Mouse (Mus musculus) embryonic facial prominence, embryonic 12.5 days (tissue): ENCODE data around the gene Erbb4. TPM values are rescaled to one million over a fixed set of nuclear protein-coding genes. Genes with fewer than 3 reads are reported as not detected.

Experiments
- ATAC-seq: fragments of 200-750 bp; cut with Nextera tagmentation; 2 replicates; pipeline ENCODE4 v1.8.0; 2017; ENCODE audit not compliant: insufficient number of reproducible peaks, insufficient read depth, low FRiP score, low TSS enrichment
- H3K27ac ChIP-seq: fragments of 300-500 bp; sonication (generic); 2 replicates; pipeline ENCODE4 v1.5.1; 2016; ENCODE audit warnings: mild to moderate bottlenecking
- H3K27me3 ChIP-seq: fragments of 300-500 bp; sonication (generic); 2 replicates; pipeline ENCODE4 v1.6.1; 2016; ENCODE audit warnings: mild to moderate bottlenecking, moderate library complexity
- H3K36me3 ChIP-seq: fragments of 300-500 bp; sonication (generic); 2 replicates; pipeline ENCODE4 v1.6.1; 2016; ENCODE audit warnings: mild to moderate bottlenecking
- H3K4me1 ChIP-seq: fragments of 300-500 bp; sonication (generic); 2 replicates; pipeline ENCODE4 v1.6.1; 2016
- H3K4me2 ChIP-seq: fragments of 300-500 bp; sonication (generic); replicated peaks from 2 replicates; pipeline ENCODE4 v1.6.1; 2016; ENCODE audit warnings: mild to moderate bottlenecking, moderate library complexity
- H3K4me3 ChIP-seq: fragments of 300-500 bp; sonication (generic); 2 replicates; pipeline ENCODE4 v1.5.1; 2016; ENCODE audit warnings: mild to moderate bottlenecking
- H3K9ac ChIP-seq: fragments of 300-500 bp; sonication (generic); 2 replicates; pipeline ENCODE4 v1.6.1; 2016; ENCODE audit warnings: mild to moderate bottlenecking, moderate library complexity
- H3K9me3 ChIP-seq: fragments of 300-500 bp; sonication (generic); 2 replicates; pipeline ENCODE4 v1.6.1; 2016; ENCODE audit warnings: mild to moderate bottlenecking, moderate library complexity
- WGBS: fragments of 180-500 bp; shearing (Covaris S2); methylation state at CpG from one replicate; pipeline ENCODE4 v1.1.7; 2016; 5-methylcytosine and 5-hydroxymethylcytosine counted together
- polyA plus RNA-seq: library from polyadenylated mRNA; unstranded; fragments of >200 nt; fragmentation: Nextera tagmentation; extraction: Ambion mirVana; gene quantifications from 2 replicates; pipeline ENCODE4 v1.2.1, GENCODE M21; 2016

Erbb4 gene
- polyA plus RNA-seq, 1 experiment from 2014 or later = 1.3 TPM

DNA sequence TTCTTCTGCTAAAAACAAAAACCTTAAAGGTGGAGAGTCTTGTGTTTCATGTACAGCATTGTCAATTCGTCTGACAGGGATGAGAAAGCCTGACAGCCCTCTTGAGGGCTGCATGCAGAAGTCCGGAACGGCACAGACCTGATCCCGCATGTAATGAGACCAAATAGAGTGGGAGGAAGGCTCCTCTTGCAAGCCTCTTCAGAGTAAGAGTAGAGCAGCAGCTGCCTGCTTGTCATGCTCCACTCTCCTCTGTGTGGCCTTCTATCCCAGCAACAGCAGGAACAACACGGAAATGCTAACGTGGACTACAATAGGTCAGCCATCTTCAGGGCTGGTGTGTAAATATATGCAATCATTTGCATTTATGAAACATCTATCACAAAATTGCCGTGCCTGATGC lies 987.5 kb downstream of the Erbb4 start:
- H3K36me3 ChIP-seq = no peaks in the 10 kb centered on the region
- ATAC-seq = no peak
- H3K4me1 ChIP-seq = no peaks in the 10 kb centered on the region
- H3K4me2 ChIP-seq = no peak overlapping the region
- H3K27me3 ChIP-seq = no peaks in the 10 kb centered on the region
- 77% methylated on average over 7 of the region's 7 CpGs for WGBS
- H3K9me3 ChIP-seq = no peaks in the 10 kb centered on the region
- no peak overlapping the region for H3K27ac ChIP-seq
- H3K9ac ChIP-seq = no peak overlapping the region
- H3K4me3 ChIP-seq = no peak overlapping the region

DNA sequence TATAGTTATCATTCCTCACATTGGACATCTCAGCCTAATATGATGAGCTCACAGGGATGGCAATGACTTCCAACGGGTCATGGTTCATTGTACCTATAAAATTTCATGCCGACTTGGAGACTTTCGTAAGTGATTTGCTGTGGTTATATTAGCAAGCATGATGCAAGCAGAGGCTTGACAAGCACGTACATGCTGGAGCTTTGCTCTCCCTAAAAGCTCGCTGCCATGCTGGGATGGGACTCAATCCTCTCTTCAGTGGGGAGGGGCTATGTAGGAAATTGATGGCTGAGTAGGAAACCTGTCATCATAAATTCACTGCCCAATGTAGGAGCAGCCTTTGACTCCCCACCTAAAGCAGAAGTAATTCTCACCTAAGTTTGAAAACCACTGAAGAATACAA lies 992.1 kb downstream of the Erbb4 start:
- Histone ChIP-seq H3K27me3 (no peaks in the 10 kb centered on the region), H3K9me3 (no peaks in the 10 kb centered on the region), H3K27ac (no peak overlapping the region), H3K4me3 (no peak overlapping the region), H3K36me3 (no peaks in the 10 kb centered on the region), H3K4me2 (no peak overlapping the region), H3K9ac (no peak overlapping the region), H3K4me1 (no peaks in the 10 kb centered on the region)
- ATAC-seq = no peak
- WGBS = 68% methylated on average over 5 of the region's 5 CpGs

DNA sequence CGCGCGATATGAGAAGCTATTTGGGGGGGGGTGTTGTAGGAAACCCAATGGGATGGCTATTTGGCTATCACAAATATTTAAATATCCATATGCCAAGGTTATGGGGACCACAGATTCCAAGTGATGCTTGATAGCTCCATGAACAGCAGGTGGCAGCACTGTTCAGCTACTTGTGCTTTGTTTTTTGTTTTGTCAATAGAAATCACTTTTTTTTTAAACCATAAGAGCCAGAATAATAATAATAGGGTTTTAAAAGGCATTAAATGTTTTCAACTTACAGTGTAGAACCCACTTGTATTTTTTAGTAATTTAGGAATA lies 1001.4 kb downstream of the Erbb4 start:
- Histone ChIP-seq H3K27me3 (no peaks in the 10 kb centered on the region), H3K4me3 (no peak overlapping the region), H3K4me1 (no peaks in the 10 kb centered on the region), H3K4me2 (no peak overlapping the region), H3K27ac (no peak overlapping the region), H3K36me3 (no peaks in the 10 kb centered on the region), H3K9me3 (no peaks in the 10 kb centered on the region), H3K9ac (no peak overlapping the region)
- no peak for ATAC-seq
- 52% methylated on average over 3 of the region's 3 CpGs for WGBS

DNA sequence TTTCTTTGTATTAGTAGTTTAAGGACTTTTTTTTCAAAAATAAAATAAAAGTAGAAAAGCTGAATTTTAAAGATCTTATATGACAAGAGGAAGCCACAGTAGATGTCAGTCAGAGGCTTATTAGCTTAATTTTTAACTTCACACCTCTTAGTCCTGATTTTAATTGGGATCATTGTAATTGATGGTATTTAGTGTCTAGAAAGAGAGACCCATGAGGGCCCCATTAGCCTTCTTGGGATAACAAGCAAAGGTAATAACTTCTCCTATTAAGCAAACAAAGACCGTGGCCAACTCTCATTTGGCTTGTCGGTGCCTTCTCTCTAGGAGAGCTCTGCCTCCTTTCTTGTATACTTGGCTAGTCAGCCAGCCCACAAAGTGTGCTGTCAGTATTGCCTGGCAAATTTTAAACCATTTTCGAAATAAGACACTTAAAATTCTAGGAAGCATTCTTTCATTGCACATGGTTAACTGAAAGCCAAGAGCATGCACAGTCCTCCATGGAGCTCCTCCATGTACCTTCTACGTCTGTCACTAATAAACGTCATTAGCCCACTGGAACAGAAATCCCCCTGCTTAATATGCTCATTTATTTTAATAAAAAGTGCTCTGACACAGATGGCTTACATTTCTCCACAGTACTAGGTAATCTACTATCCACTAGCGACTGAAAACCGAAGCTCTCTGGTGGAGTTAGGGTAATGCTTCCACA lies 1001.9 kb downstream of the Erbb4 start:
- 59% methylated on average over 7 of the region's 7 CpGs for WGBS
- no peaks in the 10 kb centered on the region for H3K27me3 ChIP-seq
- no peak overlapping the region for H3K4me3 ChIP-seq
- no peaks in the 10 kb centered on the region for H3K4me1 ChIP-seq
- H3K9ac ChIP-seq = no peak overlapping the region
- no peaks in the 10 kb centered on the region for H3K36me3 ChIP-seq
- no peaks in the 10 kb centered on the region for H3K9me3 ChIP-seq
- H3K27ac ChIP-seq = no peak overlapping the region
- H3K4me2 ChIP-seq = no peak overlapping the region
- ATAC-seq = 0 out of 2 replicates have a peak, but pooled peaks have one; percentile 10

DNA sequence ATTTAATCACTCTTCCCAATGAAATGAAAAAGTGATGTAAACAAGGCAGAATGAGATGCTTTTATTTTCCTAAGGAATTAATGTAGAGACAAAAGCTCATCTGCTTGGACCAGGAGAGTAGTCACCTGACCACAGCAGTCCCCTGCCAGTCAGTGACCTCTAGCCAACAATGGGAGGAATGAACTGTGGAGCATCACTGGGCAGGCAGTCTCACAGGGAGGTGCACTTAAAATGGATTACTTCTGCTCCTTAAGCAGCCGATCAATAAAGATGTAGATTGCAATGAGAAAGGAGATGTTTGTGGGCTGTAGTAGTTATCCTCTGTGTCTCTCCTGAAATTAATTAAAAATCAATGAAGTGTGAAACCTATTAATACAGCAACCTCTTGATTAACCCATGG lies 1018.2 kb downstream of the Erbb4 start:
- ATAC-seq = no peak
- no peaks in the 10 kb centered on the region for H3K27me3 ChIP-seq
- H3K27ac ChIP-seq = no peak overlapping the region
- no peak overlapping the region for H3K9ac ChIP-seq
- H3K9me3 ChIP-seq = no peaks in the 10 kb centered on the region
- H3K4me3 ChIP-seq = no peak overlapping the region
- 73% methylated on average over 1 of the region's 1 CpGs for WGBS
- H3K4me1 ChIP-seq = no peaks in the 10 kb centered on the region
- no peaks in the 10 kb centered on the region for H3K36me3 ChIP-seq
- H3K4me2 ChIP-seq = no peak overlapping the region

DNA sequence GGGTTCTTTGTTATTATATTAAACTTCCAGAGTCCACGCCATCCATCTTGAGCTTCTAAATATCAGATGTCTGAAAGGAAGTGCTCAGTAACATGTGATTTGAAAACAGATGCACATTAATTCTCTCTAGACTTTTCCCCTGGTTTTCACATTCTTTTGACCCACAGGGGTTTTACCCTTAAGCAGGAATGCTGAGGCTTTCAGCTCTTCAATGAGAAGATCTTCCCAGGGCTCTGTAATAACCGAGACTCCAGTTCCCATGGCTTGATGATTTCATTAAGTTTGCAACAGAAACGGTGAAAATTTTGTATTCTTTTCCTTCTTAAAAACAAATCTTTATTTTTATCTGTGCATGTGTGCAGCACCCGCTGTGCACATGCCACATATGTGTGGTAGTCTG lies 1051.4 kb downstream of the Erbb4 start:
- Histone ChIP-seq H3K4me1 (0 out of 2 replicates have a peak, but pooled peaks cover 6% of the 10 kb centered on the region), H3K27me3 (no peaks in the 10 kb centered on the region), H3K9me3 (no peaks in the 10 kb centered on the region), H3K27ac (no peak overlapping the region), H3K4me2 (no peak overlapping the region), H3K36me3 (no peaks in the 10 kb centered on the region), H3K9ac (no peak overlapping the region), H3K4me3 (no peak overlapping the region)
- ATAC-seq = no peak
- WGBS = 48% methylated on average over 4 of the region's 4 CpGs

DNA sequence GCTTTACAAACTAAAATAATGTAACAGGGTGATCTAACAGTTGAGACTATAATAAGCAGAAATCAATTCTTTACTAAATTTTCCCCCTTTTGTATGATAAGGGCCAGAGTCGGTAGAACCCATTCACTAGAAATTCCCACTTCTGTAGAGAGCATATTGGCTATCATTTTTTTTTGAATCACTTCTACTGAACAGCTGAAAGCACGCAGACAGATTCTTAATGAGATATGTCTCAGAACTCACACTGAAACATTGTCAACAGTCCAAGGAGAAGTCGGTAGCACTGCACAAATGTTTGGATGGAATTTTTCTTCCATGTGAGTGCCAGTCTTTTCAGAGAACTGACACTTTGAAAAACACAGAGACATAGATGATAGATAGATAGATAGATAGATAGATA lies 1053.1 kb downstream of the Erbb4 start:
- no peak overlapping the region for H3K27ac ChIP-seq
- no peak overlapping the region for H3K4me2 ChIP-seq
- no peak for ATAC-seq

DNA sequence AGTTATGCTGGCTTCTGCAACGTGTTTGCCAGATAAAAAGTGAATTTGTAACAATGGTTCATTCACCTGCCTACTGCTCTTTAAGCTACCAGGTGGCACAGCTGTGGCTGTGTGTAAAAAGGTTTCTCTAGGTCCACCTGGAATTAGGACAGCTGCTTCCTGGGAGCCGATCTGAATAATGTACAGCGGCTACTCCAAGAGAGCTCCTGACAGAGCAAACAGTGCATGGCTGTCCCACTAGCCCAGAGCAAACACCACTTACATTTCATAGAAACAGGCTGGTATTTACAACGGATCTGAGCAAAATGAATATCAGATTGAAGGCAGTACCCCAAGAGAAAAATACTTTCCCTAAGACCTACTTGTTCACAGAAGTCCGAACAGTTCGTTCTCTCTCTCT lies 1058.0 kb downstream of the Erbb4 start:
- Histone ChIP-seq H3K9me3 (no peaks in the 10 kb centered on the region), H3K27me3 (no peaks in the 10 kb centered on the region), H3K36me3 (no peaks in the 10 kb centered on the region), H3K4me2 (no peak overlapping the region), H3K9ac (no peak overlapping the region), H3K27ac (no peak overlapping the region), H3K4me1 (peaks cover 6% of the 10 kb centered on the region; the same call in 1 of the 2 replicates), H3K4me3 (no peak overlapping the region)
- 66% methylated on average over 6 of the region's 6 CpGs for WGBS
- no peak for ATAC-seq

More for the DNA sequence above, 1053.1 kb downstream of the Erbb4 start:
- peaks cover 6% of the 10 kb centered on the region; the same call in 1 of the 2 replicates for H3K4me1 ChIP-seq
- no peaks in the 10 kb centered on the region for H3K36me3 ChIP-seq
- no peaks in the 10 kb centered on the region for H3K27me3 ChIP-seq
- no peak overlapping the region for H3K9ac ChIP-seq
- no peak overlapping the region for H3K4me3 ChIP-seq
- H3K9me3 ChIP-seq = no peaks in the 10 kb centered on the region
- 84% methylated on average over 3 of the region's 3 CpGs for WGBS

DNA sequence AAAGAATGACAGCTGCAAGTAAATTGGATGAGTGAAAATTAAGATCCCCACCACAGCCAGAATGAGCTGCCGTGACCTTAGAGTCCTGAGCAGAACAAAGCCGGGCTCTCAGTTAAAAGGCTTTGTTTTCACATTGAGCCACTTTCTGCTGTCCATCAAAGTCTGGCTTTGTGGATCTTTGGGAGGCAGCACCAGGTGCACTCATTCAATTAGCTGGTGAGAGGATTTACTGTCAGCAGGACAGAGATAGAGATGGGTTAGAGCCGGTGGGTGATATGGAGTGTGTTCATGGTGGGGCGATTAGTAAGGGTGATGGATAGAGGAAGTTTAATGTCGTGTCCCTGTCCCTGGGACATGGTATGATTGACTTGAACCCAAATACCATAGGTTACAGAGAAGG lies 1060.7 kb downstream of the Erbb4 start:
- no peaks in the 10 kb centered on the region for H3K27me3 ChIP-seq
- H3K9me3 ChIP-seq = no peaks in the 10 kb centered on the region
- H3K4me1 ChIP-seq = peaks cover 6% of the 10 kb centered on the region; the same call in 1 of the 2 replicates
- no peaks in the 10 kb centered on the region for H3K36me3 ChIP-seq
- WGBS = 6% methylated on average over 5 of the region's 5 CpGs
- no peak overlapping the region for H3K9ac ChIP-seq
- H3K27ac ChIP-seq = no peak overlapping the region
- peak overlapping the region; percentile 29; the same call in 1 of the 2 replicates for H3K4me3 ChIP-seq
- peak; percentile 80; the same call in 1 of the 2 replicates for ATAC-seq
- peak overlapping the region; percentile 46 for H3K4me2 ChIP-seq

DNA sequence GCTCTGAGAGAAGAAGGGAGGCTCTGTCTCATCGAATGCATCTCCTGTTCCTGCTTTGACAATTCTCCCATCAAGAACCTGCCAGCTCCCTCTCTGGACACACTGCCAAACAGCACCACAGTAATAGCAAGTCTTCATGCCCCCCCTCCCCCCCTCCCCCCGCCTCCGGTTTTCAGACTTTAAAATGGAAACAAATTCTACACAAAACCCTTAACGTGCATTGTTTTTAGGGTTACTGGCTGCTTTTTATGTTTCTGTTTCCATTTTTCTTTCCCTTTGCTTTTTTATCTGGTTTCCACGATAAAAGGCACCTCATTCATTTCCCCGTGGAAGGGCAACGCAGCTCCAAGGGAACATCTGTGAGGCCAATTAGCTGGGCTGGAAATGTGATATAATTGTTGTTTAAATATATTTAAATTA lies 1061.3 kb downstream of the Erbb4 start:
- Histone ChIP-seq H3K4me1 (peaks cover 6% of the 10 kb centered on the region; the same call in 1 of the 2 replicates), H3K27me3 (no peaks in the 10 kb centered on the region), H3K4me2 (peak overlapping the region; percentile 46), H3K9ac (no peak overlapping the region), H3K27ac (no peak overlapping the region), H3K9me3 (no peaks in the 10 kb centered on the region), H3K4me3 (peak overlapping the region; percentile 29), H3K36me3 (no peaks in the 10 kb centered on the region)
- no peak for ATAC-seq
- 1% methylated on average over 7 of the region's 7 CpGs for WGBS

DNA sequence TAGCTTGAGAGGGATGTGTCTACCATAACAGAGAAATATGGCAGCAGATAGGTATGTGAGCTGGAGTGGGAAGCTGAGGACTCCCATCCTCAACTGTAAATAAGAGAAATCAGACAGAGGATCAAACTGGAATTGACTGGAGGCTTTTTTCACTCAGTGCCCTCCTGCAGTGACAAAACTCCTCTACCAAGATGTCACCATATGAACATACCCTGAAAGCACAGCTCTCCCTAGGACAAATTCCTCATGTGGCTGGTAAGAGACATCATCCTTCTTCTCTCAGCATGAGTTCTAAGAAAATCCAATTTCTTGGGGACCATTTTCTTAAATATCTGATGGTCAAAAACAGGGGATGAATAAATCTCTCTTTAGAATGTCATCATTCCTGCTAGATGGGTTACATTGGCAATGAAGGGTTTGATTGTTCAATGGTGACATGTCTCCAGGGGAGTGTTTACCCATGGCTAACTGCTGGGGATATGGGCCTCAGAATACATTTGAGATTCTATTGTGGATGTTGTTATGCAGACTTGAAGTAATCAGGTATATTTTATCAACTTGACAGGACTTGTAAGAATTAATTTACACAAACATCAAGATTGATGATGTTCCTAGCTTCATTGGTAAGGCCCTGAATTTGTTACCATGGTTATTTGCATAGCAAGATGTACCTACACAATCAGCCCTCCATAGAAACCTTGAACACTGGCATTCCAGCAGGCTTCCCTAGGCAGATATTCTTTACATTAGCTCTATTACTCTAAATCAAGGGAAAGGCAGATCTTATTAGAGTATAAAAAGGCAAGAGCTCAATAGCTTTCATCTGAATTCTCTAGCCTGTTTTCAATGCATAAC lies 1083.5 kb downstream of the Erbb4 start:
- no peak overlapping the region for H3K27ac ChIP-seq
- no peak overlapping the region for H3K4me2 ChIP-seq
- no peaks in the 10 kb centered on the region for H3K4me1 ChIP-seq
- no peak for ATAC-seq
- no peak overlapping the region for H3K4me3 ChIP-seq
- no peaks in the 10 kb centered on the region for H3K27me3 ChIP-seq
- no peak overlapping the region for H3K9ac ChIP-seq
- H3K36me3 ChIP-seq = no peaks in the 10 kb centered on the region
- no peaks in the 10 kb centered on the region for H3K9me3 ChIP-seq

DNA sequence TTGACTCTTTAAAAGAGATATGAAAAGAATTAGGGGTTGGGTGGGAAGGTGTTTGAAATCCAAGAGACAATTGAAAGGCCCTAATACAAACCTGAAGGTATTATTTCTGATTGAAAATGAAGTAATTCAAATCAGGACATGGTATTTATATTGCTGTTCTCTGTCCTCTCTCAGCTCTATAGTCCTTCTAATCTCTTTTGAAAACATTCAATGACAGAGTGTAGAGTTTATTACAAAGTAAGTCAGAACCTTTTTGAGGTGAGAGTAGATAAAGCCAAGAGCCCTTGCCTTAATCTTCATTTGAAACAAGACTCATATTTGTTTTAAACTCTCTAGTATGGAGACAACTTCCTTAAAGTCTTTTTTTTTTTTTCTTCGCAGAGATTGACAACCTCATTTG lies 1087.8 kb downstream of the Erbb4 start:
- Histone ChIP-seq H3K4me3 (no peak overlapping the region), H3K9me3 (no peaks in the 10 kb centered on the region), H3K27me3 (no peaks in the 10 kb centered on the region), H3K4me2 (no peak overlapping the region), H3K4me1 (no peaks in the 10 kb centered on the region), H3K9ac (no peak overlapping the region), H3K27ac (no peak overlapping the region), H3K36me3 (no peaks in the 10 kb centered on the region)
- ATAC-seq = no peak
- 84% methylated on average over 1 of the region's 1 CpGs for WGBS
